Mouse (Mus musculus) kidney, adult 8-10 months (tissue): Measurements from ENCODE around the gene Smim7.

ENCODE experiments used
- DNase-seq, 2 experiments: peaks; one replicate each; pipeline ENCODE4 v3.0.0; 2022

Smim7 gene

DNA sequence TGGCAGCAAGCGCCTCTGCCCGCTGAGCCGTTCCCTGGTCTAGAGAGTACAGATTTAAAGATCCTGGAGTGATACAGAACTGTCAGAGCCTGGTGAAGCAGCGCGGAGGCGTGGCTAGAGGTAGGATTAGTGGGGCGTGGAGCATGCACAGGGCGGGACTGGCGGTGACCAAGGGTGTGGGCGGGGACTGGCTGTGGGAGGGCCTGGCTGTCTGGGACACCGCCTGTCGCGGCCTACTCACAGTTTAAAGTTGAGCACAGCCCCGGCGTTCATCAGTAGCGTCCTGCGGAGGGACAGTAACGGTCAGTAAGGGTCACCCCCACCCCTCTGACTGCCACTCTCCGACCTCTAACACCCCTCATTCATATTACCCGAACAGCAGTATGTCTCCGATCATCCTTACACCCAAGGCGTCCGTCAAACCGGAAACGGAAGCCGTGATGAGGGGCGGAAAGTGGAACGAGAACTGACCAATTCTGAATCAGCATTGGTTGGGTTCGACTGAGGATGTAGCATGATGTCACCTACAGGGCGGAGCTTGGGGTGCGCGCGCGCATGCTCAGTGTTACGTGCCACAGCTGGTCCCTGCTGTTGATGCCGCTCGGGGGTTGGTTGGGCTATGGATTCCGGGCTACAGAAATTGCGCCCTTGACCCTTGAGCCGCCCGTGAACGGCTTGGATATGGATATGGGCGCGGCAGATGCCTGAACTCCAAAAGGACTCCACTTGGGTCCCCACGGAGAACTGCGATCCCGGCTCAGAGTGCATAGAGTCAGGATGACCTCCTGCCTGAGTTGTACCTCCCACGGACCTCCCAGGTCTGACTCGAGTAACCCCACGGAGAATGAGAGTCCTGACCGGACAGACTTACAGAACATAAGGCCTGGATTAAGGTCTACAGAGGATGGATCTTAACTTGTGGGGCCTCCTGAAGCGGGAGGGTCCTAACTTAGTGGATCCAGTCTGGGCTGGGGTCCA is at the start of gene Smim7:
Smim7 (minus strand) TSS at position 456 of the 978 bp plus-strand sequence.
- peak; percentile 99 to 100 for DNase-seq

DNA sequence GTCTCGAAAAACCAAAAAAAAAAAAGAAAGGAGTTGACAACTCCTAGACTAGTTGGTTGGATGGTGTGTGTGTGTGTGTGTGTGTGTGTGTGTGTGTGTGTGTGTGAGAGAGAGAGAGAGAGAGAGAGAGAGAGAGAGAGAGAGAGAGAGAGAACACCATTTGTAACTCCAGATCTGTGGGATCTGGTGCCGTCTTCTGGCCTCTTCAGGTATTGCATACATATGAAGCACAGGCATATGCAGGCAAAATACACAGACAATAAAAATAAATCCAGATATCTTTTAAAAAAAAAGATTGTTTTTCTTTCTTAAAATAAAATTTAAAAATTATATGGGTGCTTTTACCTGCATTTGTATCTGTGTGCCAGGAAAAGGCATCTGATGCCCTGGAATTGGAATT is 19.3 kb upstream of the Smim7 start:
- peak in 1 of 2 experiments; percentile 56 for DNase-seq

DNA sequence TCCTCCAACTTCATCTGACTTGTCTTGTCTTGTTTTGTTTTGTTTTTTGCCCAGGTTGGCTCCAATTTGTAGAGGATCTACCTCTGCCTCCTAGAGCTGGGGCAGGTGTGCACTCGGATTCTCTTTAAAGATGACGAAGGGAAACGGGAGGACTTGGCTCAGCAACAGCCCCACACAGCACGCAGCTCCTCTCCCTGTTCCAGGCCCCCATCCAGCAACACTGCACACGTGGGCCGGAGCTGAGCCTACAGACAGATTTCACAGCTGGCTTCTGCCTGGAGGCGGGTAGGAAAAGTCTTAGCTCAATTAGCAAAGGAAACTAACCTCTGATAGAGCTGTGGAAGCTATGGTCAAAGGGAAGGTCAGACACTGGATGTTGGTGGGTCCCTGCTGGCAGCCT is 18.4 kb upstream of the Smim7 start:
- no peak for DNase-seq

DNA sequence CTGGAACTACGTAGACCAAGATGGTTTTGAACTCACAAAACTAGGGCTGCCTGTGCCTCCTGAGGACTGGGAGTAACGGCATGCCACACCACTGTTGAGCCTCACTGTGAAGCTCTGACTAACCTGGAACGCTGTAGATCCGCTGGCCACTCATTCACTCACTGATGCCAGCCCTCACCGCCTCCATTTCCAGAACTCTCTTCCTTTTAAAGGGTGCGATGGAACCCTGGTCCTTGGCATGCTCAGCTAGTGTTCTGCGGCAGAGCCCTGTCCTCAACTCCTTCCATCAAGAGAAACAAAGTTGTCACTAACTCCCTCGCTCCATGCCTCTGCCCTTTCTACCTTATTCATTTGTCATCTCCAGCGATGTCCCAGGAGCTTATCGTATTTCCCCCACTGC is 18.0 kb upstream of the Smim7 start:
- no peak for DNase-seq

DNA sequence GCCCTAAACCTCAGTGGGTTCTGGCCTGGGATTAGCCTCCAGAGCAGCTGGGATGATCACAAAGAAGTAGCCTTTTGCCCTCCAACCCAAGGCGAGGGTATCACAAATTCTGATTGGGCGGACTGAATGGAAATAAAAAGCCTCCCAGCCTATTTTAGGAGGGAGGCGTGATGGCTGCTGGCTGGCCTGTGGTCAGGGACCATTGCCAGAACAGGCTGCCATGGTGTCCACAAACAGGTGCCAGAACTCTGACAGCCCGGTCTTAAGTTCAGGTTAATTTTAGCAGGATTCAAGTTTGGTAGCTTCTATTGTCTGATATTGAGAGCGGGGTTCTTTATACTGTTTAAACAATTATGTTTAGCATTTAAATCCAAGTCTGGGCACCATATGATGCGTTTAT is 16.9 kb upstream of the Smim7 start:
- peak in 1 of 2 experiments; percentile 15 for DNase-seq

DNA sequence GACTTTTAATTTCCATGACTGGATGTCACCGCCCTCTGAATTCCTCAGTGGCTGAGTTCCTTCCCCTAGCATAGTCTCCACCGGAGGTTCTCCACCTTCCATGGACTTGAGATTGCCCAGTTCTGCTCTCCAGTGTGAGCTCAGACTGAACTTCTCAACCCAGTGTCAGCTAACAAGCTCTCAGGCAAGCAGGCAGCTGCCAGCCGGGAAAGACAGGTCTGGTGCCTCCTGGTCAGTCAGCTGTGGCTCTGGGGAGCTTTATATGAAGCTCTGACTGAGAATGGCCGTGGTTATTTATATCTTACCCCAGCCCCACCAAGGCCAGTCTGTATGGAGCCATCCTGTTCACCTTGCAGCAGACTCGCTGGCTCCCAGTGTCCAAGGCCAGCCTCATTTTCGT is 13.5 kb upstream of the Smim7 start:
- no peak for DNase-seq

DNA sequence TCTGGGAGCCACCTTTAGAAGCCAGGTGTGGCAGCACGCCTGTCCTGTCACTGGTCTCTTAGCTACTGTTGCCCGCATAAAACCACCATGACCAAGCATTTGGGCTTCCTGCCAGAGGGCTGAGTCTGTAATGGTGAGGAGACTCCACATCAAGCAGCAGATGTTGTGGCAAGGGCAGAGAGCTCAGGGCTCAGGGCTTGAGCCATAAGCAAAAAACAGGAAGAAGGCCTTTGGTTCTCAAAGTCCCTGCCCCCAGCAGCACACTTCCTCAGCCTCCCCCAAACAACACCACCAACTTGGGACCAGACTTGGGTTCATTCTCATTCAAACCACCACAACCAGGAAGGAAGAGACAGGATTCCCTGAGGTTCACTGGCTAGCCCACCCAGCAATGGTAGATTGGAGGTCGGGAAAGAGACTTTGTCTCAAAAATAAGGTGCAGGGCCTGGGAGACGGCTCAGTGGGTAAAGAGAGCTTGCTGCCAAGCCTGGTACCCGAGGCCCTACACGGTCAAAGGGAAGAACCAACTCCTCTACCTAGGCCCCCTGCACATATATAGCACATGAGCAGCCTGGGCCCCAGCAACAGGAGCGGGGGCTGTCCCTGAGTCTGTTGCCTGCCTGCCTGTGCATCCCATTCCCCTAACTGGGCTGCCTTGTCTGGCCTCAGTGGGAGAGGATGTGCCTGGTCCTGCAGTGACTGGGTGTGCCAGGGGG is 12.3 kb upstream of the Smim7 start:
- DNase-seq = peak in 1 of 2 experiments; percentile 22

DNA sequence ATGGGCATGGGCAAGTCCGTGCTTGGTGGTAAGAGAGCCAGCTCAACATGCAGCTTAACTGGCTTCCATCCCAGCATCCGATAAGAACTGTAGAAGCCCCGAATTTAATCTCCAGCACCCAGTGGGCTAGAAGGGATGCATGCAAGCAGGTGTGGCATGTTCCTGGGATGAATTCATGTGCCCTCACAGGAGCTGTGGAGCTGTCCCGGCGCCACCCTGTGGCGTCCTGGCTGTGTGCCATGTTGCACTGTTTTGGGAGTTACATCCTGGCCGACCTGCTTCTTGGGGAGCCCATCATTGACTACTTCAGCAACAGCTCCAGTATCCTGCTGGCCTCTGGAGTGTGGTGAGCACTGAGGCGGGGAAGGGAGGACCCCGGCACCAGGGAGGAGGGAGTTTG is 8.5 kb upstream of the Smim7 start:
- DNase-seq = no peak

DNA sequence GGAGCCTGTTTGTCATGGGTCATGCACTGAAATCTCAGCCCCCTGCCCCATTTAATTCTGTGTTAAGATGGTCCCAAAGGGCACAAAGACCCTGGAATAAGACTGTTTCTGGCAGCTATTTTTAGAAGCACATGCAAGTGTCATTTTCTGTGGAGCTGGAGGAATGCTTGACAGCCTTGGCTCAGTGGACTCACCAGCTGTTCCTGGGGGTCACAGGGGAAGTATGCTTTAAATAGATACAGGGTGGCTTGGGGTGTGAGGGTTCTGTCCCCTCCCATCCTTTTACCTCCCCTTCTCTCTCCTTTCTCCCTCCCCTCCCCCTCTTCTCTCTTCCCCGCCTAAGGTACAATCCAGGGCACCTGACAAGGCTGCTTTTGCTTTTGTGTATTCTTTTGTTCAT is 7.1 kb upstream of the Smim7 start:
- DNase-seq = no peak

DNA sequence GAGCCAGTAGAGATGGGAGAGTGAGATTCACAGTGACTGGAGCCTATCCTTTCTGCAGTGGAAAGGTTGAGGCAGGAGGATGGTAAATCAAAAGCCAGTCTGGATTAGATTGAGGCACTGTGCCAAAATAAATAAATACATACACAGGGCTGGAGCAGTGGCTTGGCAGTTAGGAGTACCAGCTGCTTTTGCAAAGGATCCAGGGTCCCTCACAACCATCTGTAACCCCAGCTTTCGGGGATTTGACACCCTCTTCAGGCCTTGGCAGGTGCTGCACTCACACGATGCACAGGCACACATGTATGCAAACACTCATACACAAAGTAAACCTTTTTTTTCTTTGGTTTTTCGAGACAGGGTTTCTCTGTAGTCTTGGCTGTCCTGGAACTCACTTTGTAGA is 6.4 kb upstream of the Smim7 start:
- no peak for DNase-seq

DNA sequence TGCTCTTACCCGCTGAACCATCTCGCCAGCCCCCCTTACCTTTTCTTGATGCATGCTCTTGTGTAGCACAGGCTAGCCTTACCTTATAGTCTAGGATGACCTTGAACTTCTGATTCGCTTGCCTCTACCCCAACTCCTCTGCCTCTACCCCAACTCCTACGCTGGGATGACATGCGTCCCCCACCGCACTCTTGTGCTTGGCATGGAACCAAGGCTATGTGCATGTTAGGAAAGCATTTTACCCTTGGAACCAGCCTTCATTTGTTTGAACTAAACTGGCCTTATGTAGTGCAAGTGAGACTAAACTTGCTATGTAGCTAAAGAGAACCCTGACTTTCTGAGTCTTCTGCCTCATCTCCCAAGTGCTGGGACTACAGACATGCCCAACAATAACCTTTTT is 5.0 kb upstream of the Smim7 start:
- no peak for DNase-seq

DNA sequence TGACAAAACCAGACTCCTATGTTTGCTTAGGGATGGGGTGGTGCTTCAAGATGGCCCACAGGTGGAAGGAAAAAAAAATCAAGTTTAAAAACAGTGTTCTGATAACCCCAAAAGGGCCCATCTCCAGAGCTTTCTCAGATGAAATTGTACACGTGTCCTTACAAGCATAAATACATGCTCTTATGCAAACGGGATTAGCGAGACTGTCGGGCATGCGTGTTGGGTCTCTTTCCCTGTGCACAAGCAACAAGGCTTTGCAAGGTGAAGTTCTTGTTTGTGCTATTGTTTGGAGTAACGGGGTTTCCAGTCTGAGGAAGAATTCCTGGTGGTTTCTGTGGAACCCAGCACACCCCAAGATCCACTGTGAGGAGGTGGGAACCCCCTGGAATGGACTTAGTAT is 2.6 kb upstream of the Smim7 start:
- no peak for DNase-seq

DNA sequence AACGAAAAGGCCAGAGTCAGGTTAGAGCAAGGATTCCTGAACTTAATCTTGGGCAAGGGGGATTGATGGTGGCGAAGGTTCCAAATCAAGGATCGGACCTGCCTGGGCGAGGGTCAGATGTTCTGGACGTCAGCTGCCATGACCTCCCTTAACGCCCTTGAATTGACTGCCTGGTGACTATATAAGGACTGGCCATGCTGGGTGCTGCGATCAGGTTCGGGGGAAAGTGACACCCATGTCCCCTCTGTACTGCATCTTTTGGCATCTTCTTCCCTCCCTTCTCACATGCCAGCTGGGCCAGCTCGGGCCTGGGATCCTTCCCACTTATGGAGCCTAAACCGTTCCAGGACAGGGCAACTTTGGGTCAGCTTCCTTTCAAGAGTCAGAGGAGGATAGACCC is 1.6 kb upstream of the Smim7 start:
- peak in 1 of 2 experiments; percentile 14 for DNase-seq

DNA sequence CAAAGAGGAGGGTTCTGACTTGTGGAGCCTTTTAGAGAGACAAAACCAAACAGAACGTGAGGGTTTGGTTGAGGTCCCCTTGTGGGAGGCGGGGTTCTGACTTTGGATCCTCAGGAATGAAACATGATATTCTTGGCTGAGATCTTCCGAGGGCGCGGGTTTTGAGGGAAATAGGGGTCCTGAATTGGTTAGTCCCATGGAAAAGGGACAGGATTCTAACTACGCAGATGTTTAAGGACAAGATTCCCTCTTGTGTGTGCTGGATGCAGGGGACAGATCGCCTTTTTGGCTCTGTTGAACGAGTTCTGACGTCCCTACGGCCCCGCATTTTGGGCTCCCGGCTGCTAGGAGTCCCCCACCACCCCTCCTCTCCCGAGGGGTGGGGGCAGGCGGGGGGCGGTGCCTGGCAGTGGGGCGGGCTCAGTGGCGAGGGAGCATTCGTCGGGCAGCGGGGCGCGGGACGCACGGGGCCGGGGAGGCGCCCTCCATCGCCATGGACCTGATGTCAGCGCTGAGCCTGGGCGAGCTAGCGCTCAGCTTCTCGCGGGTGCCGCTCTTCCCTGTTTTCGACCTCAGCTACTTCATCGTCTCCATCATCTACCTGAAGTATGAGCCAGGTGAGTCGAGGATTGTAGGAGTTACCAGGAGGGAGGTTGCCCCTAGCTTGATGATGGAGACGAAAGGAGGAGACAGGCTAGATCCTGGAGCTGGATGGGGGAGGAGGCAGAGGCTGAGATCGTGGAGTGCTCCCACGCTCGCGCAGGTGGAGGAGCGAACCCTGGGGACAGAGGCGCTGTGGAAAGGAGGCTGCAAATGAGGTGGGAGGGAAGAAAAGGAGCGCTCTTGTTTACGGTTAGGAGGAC is 954 bp upstream of the Smim7 start, which contains the start of gene Tmem38a:
Tmem38a (plus strand) TSS at position 445 of the 863 bp plus-strand sequence.
- DNase-seq = peak; percentile 69

DNA sequence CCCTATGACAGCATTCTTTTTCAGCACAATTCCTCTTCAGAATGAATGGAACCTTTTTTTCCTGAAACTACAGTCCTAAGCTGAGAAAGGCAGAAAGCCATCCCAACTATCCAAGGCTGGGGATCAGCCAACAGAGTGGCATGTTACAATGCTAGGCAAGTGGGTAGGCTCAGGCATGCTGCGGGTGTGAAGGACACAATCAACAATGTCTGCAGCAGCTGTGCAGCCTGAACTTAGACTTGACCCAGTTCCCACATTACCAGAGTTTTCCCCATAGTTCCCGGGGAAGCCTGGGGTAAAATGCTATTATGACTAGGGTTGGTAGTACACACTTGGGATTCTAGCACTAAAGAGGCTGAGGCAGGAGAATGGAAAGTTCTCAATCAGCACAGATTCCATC is 4.9 kb downstream of the Smim7 start:
- no peak for DNase-seq

DNA sequence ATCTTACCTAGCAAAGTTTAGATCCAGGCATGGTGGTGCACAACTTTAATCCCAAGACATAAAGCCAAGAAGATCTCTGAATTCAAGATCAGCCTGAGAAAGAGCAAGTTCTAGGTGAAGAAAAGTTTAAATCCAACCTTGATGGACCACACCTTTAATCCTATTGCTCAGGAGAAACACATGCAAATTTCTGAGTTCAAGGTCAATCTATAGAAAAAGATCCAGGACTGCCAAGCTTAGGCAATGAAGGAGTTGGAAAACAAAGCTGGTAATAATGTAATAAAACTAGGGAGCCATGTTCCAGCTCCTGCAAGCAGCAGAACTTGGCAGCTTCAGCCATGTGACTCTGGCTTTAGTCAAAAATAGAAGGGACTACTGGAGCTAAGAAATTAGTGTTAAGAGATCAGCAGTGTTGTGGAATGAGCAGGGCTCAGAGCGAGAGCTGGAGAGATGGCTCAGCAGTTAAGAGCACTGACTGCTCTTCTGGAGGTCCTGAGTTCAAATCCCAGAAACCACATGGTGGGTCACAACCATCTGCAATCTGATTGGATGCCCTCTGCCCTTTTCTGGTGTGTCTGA is 9.7 kb downstream of the Smim7 start:
- DNase-seq = no peak

DNA sequence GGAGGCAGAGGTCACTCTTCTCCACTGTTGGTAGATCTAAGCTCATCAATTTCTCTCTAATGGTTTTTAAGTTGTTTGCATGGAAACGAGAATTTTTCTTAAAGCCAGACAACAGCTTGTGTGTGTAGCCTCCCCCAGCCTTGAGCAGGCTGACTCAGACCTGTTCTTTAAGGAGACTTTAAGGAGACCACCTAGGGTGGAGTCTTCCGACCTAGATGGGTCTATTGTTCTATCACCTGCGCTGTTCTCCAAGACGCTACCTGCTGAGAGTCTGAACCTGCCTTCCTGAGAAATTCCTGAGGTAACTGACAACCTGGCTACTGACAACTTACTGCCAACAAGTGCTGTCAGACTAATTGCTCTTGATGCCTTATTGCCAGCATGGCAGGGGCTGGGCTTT is 15.1 kb downstream of the Smim7 start:
- DNase-seq = no peak

DNA sequence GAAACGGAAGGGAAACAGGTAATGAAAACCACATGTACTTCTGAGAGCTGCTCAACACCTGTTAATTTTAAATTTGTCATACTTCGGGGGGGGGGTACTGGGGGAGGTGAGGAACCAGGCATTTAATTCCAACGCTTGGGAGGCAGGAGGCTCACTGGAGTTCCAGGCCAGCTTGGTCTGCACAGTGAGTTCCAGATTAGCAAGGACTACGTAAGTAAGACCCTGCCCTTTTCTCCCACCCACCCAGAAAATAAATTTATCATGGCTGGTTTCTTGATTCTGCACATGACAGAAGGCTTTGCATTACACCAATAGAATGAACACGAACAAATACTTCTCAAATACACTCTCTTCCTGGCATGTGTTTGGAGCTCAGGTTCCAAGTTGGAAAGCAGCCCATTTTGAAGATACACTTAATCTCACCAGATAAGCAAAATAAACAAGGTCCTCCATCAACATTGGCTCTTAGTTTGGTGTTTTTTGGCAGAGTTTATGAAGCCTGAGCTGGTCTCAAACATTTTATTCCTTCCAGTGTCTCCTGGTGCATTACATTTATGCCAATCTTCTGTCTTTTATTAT is 21.5 kb downstream of the Smim7 start:
- peak in 1 of 2 experiments; percentile 17 for DNase-seq

DNA sequence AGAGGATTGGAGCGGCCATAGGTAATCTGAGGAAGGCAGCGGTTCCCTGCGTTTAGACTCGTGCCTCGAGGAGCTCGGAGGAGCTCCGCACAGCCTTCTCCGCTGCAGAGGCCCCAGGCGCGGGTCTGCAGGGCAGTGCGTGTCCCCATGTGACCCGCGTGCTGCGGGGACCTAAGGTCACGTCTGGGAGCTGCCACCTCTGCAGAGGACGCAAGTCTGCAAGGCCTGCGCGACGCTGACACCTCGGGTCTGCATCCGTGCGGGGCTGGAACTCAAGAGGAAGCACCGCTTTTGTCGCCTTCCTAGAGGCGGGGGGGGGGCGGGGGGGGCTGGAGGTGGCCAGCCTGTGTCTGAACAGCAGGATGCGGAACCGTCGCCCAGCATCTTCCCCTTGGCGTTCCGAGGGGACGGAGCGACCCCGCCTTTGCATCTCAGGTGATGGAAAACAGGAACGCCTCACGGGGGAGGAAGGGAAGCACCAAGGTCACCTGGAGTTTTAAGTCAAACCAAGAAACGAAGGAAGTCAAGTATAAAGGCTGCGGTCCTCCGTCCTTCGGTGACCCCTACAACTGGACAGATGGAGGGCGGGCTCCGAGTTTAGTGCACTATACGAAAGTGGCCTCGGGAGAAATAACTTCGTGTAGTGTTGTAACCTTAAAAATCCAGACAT is 22.1 kb downstream of the Smim7 start:
- DNase-seq = peak; percentile 29 to 39

DNA sequence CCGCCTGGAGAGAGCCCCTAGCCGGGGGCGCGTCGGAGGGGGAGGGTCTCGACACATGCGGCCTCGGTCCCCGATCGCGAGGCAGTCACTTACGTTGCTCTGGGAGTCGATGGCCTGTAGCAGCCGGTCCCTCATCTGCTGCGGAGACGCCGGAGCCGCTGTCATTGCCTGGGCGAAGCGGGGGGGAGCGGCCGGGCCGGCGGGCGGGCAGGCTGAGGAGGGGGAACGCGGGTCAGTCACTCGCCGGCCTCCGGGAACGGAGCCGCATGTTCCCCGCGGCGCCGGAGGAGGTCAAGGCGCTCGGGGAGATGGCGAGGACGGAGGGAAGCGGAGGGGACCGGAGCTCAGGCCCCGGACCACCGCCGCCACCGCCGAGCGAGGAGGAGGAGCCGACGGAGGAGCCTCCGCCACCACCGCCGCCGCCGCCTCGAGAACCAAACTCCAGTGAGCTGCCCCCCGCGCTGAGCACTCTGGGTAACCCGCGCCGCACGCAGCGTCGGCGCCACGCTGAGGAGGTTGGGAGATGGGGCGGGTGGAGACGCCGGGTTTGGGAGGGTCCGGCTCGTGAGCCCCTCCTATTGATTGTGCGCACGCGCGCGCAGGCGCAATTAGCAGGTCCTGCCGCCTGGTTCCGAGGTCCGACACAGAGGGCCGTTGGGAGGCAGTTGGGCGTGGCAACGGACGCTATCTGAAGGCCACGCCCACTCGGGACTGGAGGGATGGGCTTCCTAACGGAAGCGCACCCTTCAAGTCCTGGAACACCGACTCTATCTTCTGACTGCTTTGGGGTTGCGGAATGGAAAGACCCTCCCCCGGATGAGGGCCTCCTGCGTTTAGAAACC is 22.9 kb downstream of the Smim7 start, which contains the start of gene Med26:
Med26 (minus strand) TSS at position 469 of the 842 bp plus-strand sequence.
- peak; percentile 98 to 99 for DNase-seq
